Mouse (Mus musculus) neutrophil, adult 5-6 weeks (primary cell): ENCODE results near the gene Traf3ip3. TPM values are rescaled to one million over a fixed set of nuclear protein-coding genes. Genes with fewer than 3 reads are reported as not detected.
A peak's percentile ranks its signal among the peaks of the same experiment; 100 is the strongest.

Source experiments
- ATAC-seq: fragments of 151-379, 151-347 bp; 2 replicates; pipeline ENCODE4 v1.8.0; 2017; ENCODE audit warnings: mild to moderate bottlenecking, moderate TSS enrichment; ENCODE audit not compliant: insufficient number of reproducible peaks, poor library complexity, low FRiP score, severe bottlenecking; ENCODE audit errors: extremely low read depth
- total RNA-seq: library from RNA; stranded (forward); fragments of 200-1000 nt; gene quantifications from 2 replicates; pipeline ENCODE4 v1.2.3, GENCODE M21; 2017

The Traf3ip3 gene
- total RNA-seq: 473 and 476 TPM in 2 replicates

GRCm38 (mm10) chr1:193201383-193201778 lies at the start of gene Traf3ip3:
Traf3ip3 (minus strand) TSS chr1:193201703.
- ATAC-seq: peak; percentile 93

GRCm38 (mm10) chr1:193250026-193250425 lies 48.5 kb upstream of the Traf3ip3 start:
- no peak for ATAC-seq

GRCm38 (mm10) chr1:193244235-193244634 lies 42.7 kb upstream of the Traf3ip3 start:
- ATAC-seq: no peak

- no peak for ATAC-seq
Measured at GRCm38 (mm10) chr1:193243571-193244193, 42.2 kb upstream of the Traf3ip3 start.

GRCm38 (mm10) chr1:193242863-193243262 lies 41.4 kb upstream of the Traf3ip3 start:
- ATAC-seq: peak; percentile 72

- peak; percentile 77 for ATAC-seq
Measured at GRCm38 (mm10) chr1:193242238-193242637, 40.7 kb upstream of the Traf3ip3 start.

- ATAC-seq: no peak
Measured at GRCm38 (mm10) chr1:193241436-193241835, 39.9 kb upstream of the Traf3ip3 start.

GRCm38 (mm10) chr1:193238426-193238825 lies 36.9 kb upstream of the Traf3ip3 start:
- no peak for ATAC-seq

GRCm38 (mm10) chr1:193234930-193235329 lies 33.4 kb upstream of the Traf3ip3 start:
- no peak for ATAC-seq

- ATAC-seq: peak; percentile 65
Measured at GRCm38 (mm10) chr1:193234130-193234645, 32.7 kb upstream of the Traf3ip3 start.

GRCm38 (mm10) chr1:193232732-193233131 lies 31.2 kb upstream of the Traf3ip3 start:
- ATAC-seq: no peak

- peak; percentile 54 for ATAC-seq
Measured at GRCm38 (mm10) chr1:193230935-193231334, 29.4 kb upstream of the Traf3ip3 start.

GRCm38 (mm10) chr1:193230531-193230930 lies 29.0 kb upstream of the Traf3ip3 start:
- no peak for ATAC-seq

- ATAC-seq: no peak
Measured at GRCm38 (mm10) chr1:193229570-193229969, 28.1 kb upstream of the Traf3ip3 start.

GRCm38 (mm10) chr1:193227537-193227936 lies 26.0 kb upstream of the Traf3ip3 start:
- ATAC-seq: no peak

GRCm38 (mm10) chr1:193226724-193227522 lies 25.4 kb upstream of the Traf3ip3 start:
- no peak for ATAC-seq

- no peak for ATAC-seq
Measured at GRCm38 (mm10) chr1:193226114-193226513, 24.6 kb upstream of the Traf3ip3 start.

GRCm38 (mm10) chr1:193225531-193225930 lies 24.0 kb upstream of the Traf3ip3 start:
- no peak for ATAC-seq

GRCm38 (mm10) chr1:193220408-193220807 lies 18.9 kb upstream of the Traf3ip3 start:
- no peak for ATAC-seq

- no peak for ATAC-seq
Measured at GRCm38 (mm10) chr1:193216000-193216399, 14.5 kb upstream of the Traf3ip3 start.
